Mouse (Mus musculus): ENCODE results near the gene Fas. TPM values are rescaled to one million over a fixed set of nuclear protein-coding genes. Genes with fewer than 3 reads are reported as not detected.

Fas gene
- polyA plus RNA-seq, 1 experiment from 2014 or later, result 2.4 TPM

GRCm38 (mm10) chr19:34299229-34299628, 8.8 kb downstream of the Fas start:
- Histone ChIP-seq H3K4me3 (no peak overlapping the region), H3K36me3 (no peaks in the 10 kb centered on the region), H3K4me1 (replicated peaks) (peaks cover 13% of the 10 kb centered on the region), H3K27ac (ENCODE audit: poor library complexity, severe bottlenecking) (no peak overlapping the region), H3K27me3 (replicated peaks) (no peaks in the 10 kb centered on the region), H3K9ac (no peak overlapping the region), H3K9me3 (replicated peaks) (no peaks in the 10 kb centered on the region), H3K4me2 (no peak overlapping the region)
- no peak for ATAC-seq (ENCODE audit: insufficient number of reproducible peaks, low FRiP score)
- 45% methylated on average over 4 of the region's 4 CpGs for WGBS

DNA sequence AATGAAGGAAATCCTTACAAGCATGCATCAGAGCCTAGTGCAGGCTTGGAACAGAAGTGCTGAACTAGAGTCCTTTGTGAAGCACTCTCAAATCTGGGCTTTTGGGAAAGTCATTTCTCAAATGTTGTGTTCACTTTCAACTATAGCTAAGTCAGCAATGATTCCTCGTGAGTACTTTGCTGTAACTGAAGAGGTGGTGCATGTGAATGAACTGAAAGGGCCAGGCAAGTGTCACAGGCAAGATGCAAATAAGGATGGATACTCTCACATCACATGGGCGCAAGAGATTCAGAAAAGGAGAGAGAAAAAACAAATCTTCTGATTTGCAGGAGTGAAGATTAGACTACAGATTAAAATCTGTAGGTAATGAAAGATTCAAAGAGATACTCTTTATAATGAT, 10.0 kb downstream of the Fas start:
- Histone ChIP-seq H3K4me3 (no peak overlapping the region), H3K27me3 (replicated peaks) (no peaks in the 10 kb centered on the region), H3K4me1 (replicated peaks) (peaks cover 13% of the 10 kb centered on the region), H3K4me2 (no peak overlapping the region), H3K9ac (no peak overlapping the region), H3K27ac (ENCODE audit: poor library complexity, severe bottlenecking) (no peak overlapping the region), H3K36me3 (no peaks in the 10 kb centered on the region), H3K9me3 (replicated peaks) (no peaks in the 10 kb centered on the region)
- no peak for ATAC-seq (ENCODE audit: insufficient number of reproducible peaks, low FRiP score)
- WGBS, result 82% methylated on average over 2 of the region's 2 CpGs

DNA sequence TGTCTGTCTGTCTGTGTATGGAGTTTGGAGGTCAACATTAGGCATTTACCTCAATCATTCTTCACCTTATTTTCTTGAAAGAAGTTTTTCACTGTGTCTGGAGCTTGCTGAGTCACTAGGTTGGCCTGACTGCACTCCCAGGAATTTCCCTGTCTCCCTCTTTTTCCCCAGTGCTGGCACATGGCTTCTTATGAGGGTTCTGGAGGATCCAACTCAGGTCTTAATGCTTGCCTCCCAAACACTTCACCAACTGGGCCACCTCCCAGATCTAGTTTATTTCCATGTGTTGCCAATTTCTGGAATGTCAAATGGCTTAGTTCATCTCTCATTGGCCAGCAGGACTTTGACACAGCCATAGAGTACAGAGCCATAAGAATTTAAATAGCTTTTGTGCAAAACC, 14.5 kb downstream of the Fas start:
- Histone ChIP-seq H3K9ac (no peak overlapping the region), H3K27me3 (replicated peaks) (no peaks in the 10 kb centered on the region), H3K4me3 (no peak overlapping the region), H3K4me1 (replicated peaks) (peaks cover 2% of the 10 kb centered on the region; the same call in 1 of the 2 replicates), H3K36me3 (no peaks in the 10 kb centered on the region), H3K27ac (ENCODE audit: poor library complexity, severe bottlenecking) (no peak overlapping the region), H3K4me2 (no peak overlapping the region), H3K9me3 (replicated peaks) (no peaks in the 10 kb centered on the region)
- ATAC-seq (ENCODE audit: insufficient number of reproducible peaks, low FRiP score), result no peak

DNA sequence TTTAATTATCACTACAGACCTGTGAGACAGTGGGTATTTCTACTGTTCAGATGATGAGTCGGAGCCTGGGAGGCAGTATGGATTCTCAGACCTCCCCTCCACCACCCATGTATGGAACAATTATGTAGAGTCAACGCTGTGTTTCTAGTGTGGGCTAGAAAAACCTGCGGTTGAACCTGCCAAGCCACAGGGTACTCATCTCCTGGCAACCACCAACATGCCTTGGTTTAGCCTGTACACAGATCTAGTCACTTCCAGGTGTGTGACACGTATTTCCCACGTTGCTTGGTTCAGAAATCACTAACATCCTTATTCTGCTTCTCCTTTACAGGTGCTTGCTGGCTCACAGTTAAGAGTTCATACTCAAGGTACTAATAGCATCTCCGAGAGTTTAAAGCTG, 16.3 kb downstream of the Fas start:
- H3K4me3 ChIP-seq, result no peak overlapping the region
- 75% methylated on average over 6 of the region's 6 CpGs for WGBS
- no peaks in the 10 kb centered on the region for H3K27me3 ChIP-seq (replicated peaks)
- H3K36me3 ChIP-seq, result no peaks in the 10 kb centered on the region
- H3K4me1 ChIP-seq (replicated peaks), result no peaks in the 10 kb centered on the region
- no peak for ATAC-seq (ENCODE audit: insufficient number of reproducible peaks, low FRiP score)
- no peaks in the 10 kb centered on the region for H3K9me3 ChIP-seq (replicated peaks)
- H3K9ac ChIP-seq, result no peak overlapping the region
- no peak overlapping the region for H3K27ac ChIP-seq (ENCODE audit: poor library complexity, severe bottlenecking)
- H3K4me2 ChIP-seq, result no peak overlapping the region

DNA sequence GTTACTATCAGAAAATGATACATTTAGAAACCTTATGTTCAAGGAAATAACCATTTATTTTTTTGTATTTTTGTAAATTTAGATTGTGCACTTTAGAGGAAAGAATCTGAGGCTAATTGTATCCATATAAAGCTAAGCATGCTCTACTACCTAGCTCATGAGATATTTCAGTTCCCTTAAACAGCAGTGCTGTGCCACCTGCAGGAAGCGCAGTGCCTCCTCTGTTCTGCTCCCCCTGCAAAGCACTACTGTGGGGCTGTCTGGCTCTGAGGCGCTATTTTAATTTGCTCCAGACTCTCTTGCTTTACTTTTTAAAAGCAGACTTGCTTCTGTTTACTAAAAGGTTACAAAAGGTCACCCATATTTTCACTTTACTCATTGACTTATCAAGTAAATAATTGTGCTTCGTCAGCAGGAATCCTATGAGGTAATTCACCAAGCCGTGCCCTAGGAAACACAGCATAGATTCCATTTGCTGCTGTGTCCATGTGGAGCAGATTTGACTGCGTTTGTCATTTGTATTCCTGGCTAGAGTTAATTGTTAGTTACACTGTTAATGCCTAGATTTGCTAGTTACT, 21.8 kb downstream of the Fas start:
- H3K9me3 ChIP-seq (replicated peaks), result no peaks in the 10 kb centered on the region
- H3K36me3 ChIP-seq, result no peaks in the 10 kb centered on the region
- no peak overlapping the region for H3K4me3 ChIP-seq
- H3K9ac ChIP-seq, result no peak overlapping the region
- no peak for ATAC-seq (ENCODE audit: insufficient number of reproducible peaks, low FRiP score)
- 64% methylated on average over 5 of the region's 5 CpGs for WGBS
- H3K4me1 ChIP-seq (replicated peaks), result no peaks in the 10 kb centered on the region
- H3K27me3 ChIP-seq (replicated peaks), result 0 out of 2 replicates have a peak, but pooled peaks cover 4% of the 10 kb centered on the region
- H3K4me2 ChIP-seq, result no peak overlapping the region
- H3K27ac ChIP-seq (ENCODE audit: poor library complexity, severe bottlenecking), result no peak overlapping the region

DNA sequence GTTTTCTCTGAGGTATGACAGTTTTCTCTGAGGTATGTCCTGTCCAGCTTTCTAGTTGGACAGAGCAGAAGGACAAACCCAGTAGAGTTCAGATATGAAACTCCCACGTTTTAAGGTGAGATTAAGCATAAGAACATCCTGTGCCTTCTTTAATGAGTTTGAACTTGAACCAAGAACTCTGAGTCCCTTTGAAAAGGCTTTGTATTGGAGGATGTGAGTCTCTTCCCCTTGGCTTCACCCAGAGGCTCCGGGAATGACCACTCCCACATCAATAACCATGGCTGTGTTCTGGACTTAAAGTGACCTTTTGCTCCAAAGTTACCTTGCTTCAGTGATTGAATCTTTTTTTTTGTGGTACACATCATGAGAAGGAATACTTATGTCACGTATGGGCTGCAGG, 37.6 kb downstream of the Fas start:
- 0 out of 2 replicates have a peak, but pooled peaks cover 3% of the 10 kb centered on the region for H3K9me3 ChIP-seq (replicated peaks)
- no peak overlapping the region for H3K9ac ChIP-seq
- H3K4me1 ChIP-seq (replicated peaks), result no peaks in the 10 kb centered on the region
- H3K4me2 ChIP-seq, result no peak overlapping the region
- no peak for ATAC-seq (ENCODE audit: insufficient number of reproducible peaks, low FRiP score)
- H3K27me3 ChIP-seq (replicated peaks), result 0 out of 2 replicates have a peak, but pooled peaks cover 3% of the 10 kb centered on the region
- H3K27ac ChIP-seq (ENCODE audit: poor library complexity, severe bottlenecking), result no peak overlapping the region
- no peaks in the 10 kb centered on the region for H3K36me3 ChIP-seq
- 58% methylated on average over 3 of the region's 3 CpGs for WGBS
- H3K4me3 ChIP-seq, result no peak overlapping the region

DNA sequence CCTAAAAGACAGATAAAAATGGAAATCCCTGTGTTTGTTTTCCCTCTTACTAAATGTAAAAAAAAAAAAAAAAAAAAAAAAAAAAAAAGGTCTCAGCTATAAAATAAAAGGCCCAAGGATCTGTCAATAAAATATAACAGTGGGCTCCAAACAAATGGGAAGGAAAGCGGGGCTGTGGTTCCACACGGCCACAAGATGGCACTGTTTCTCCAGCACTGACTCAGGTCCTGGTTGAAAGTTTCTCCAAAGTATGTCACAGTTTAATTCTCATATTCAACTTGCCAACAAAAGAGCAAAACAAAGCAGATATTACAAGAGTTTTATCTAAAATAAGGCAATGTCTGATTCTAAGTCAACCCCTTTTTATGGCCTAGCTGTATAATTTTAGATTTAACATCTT, 43.8 kb downstream of the Fas start:
- H3K36me3 ChIP-seq, result no peaks in the 10 kb centered on the region
- WGBS, result 1% methylated on average over 2 of the region's 2 CpGs

GRCm38 (mm10) chr19:34344702-34345101, 54.2 kb downstream of the Fas start:
- WGBS, result 79% methylated on average over 2 of the region's 2 CpGs
- H3K27ac ChIP-seq (ENCODE audit: poor library complexity, severe bottlenecking), result no peak overlapping the region
- H3K4me3 ChIP-seq, result no peak overlapping the region
- H3K27me3 ChIP-seq (replicated peaks), result no peaks in the 10 kb centered on the region
- H3K36me3 ChIP-seq, result no peaks in the 10 kb centered on the region
- H3K4me1 ChIP-seq (replicated peaks), result peaks cover 7% of the 10 kb centered on the region; the same call in 1 of the 2 replicates
- H3K9ac ChIP-seq, result no peak overlapping the region
- H3K9me3 ChIP-seq (replicated peaks), result no peaks in the 10 kb centered on the region
- no peak for ATAC-seq (ENCODE audit: insufficient number of reproducible peaks, low FRiP score)
- H3K4me2 ChIP-seq, result no peak overlapping the region

More for the DNA sequence above, 43.8 kb downstream of the Fas start:
- Histone ChIP-seq H3K9me3 (replicated peaks) (no peaks in the 10 kb centered on the region), H3K27ac (ENCODE audit: poor library complexity, severe bottlenecking) (no peak overlapping the region), H3K9ac (no peak overlapping the region), H3K4me2 (no peak overlapping the region), H3K4me3 (no peak overlapping the region), H3K27me3 (replicated peaks) (0 out of 2 replicates have a peak, but pooled peaks cover 3% of the 10 kb centered on the region), H3K4me1 (replicated peaks) (no peaks in the 10 kb centered on the region)
- no peak for ATAC-seq (ENCODE audit: insufficient number of reproducible peaks, low FRiP score)

DNA sequence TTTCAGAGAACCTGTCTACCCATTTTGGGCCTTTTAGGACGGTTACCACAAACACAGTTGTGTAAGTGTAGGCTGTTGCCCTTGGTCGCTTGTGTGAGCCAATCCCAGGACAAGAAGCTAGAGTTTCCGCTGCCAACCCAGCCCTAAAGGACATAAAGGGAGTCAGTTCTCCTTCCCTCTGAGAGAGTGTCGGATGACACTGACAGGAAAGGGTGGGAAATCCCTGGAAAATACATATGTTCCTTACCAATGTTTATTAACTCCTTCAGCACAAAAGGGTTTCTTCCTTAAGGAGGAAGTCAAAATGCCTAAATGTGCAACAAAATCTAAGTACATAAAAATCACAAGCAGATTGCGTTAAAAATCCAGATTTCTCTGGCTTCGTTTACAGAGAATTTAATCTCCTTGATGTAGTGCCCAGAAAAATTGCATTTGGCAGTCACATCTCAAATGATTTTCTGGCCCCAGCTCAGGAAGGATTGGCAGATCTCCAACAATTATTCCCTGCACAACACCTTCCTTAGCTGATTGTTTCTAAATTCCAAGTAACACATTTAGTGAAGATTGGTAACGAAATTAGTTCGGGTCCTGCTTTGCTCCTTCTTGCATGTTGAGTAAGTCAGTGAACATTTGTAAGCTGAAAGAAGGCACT, 55.3 kb downstream of the Fas start:
- Histone ChIP-seq H3K4me2 (no peak overlapping the region), H3K27me3 (replicated peaks) (no peaks in the 10 kb centered on the region), H3K36me3 (no peaks in the 10 kb centered on the region), H3K27ac (ENCODE audit: poor library complexity, severe bottlenecking) (no peak overlapping the region), H3K9me3 (replicated peaks) (no peaks in the 10 kb centered on the region), H3K4me3 (no peak overlapping the region), H3K9ac (no peak overlapping the region), H3K4me1 (replicated peaks) (peaks cover 7% of the 10 kb centered on the region; the same call in 1 of the 2 replicates)
- 52% methylated on average over 8 of the region's 8 CpGs for WGBS
- no peak for ATAC-seq (ENCODE audit: insufficient number of reproducible peaks, low FRiP score)

DNA sequence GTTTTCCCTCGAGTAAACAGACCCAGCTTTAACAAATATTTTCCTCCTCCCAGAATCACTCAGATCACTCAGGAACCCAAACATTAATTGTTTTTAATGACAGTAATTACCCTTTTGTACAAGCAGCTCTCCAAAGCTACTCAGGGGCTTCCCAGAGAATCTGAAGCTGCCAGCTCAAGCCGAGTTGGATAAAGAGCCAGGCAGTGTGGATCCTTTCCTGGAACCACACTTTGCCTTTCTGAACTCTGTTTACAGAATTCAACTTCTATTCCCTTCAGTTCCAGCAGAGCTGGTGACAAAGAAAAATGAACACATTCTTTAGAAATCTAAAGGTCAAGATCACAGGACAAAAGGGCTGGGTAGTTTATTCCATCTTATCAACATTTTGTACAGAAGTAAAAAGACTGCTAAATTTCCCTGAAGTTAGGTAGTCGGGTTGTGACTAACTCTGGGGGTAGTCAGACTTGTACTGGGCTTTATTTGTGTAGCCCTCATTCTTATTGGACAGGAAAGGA, 62.9 kb downstream of the Fas start:
- Histone ChIP-seq H3K4me3 (no peak overlapping the region), H3K36me3 (no peaks in the 10 kb centered on the region), H3K4me1 (replicated peaks) (no peaks in the 10 kb centered on the region), H3K27ac (ENCODE audit: poor library complexity, severe bottlenecking) (no peak overlapping the region), H3K9ac (no peak overlapping the region), H3K9me3 (replicated peaks) (no peaks in the 10 kb centered on the region), H3K4me2 (no peak overlapping the region), H3K27me3 (replicated peaks) (no peaks in the 10 kb centered on the region)
- WGBS, result 43% methylated on average over 3 of the region's 3 CpGs
- no peak for ATAC-seq (ENCODE audit: insufficient number of reproducible peaks, low FRiP score)

DNA sequence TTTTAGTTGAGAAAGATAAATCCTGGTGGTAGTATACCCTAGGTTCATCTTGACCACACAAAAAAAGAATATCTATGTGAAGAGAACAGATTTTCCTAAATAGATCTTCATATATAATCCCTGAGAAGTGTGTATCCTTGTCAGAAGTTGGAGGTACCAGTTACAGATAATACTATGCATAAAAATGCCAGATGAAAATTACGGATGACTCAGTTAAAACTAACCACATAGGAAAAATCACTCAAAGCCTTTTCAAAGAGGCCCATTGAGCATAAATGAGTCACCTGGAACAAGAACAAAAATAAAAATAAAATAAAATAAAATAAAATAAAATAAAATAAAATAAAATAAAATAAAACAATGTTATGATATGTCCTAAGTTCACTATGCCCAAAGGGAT, 72.2 kb downstream of the Fas start:
- Histone ChIP-seq H3K9ac (no peak overlapping the region), H3K4me3 (no peak overlapping the region), H3K4me1 (replicated peaks) (no peaks in the 10 kb centered on the region), H3K27me3 (replicated peaks) (no peaks in the 10 kb centered on the region), H3K4me2 (no peak overlapping the region), H3K36me3 (no peaks in the 10 kb centered on the region), H3K9me3 (replicated peaks) (peaks cover 4% of the 10 kb centered on the region; the same call in 1 of the 2 replicates), H3K27ac (ENCODE audit: poor library complexity, severe bottlenecking) (no peak overlapping the region)
- WGBS, result 96% methylated on average over 1 of the region's 1 CpGs
- no peak for ATAC-seq (ENCODE audit: insufficient number of reproducible peaks, low FRiP score)

All from heart, embryonic 12.5 days (tissue).